Mouse (Mus musculus) MEL (cell line): ENCODE results near the gene Tshz2.

Experiments
- EP300 ChIP-seq, 2 experiments: IDR thresholded peaks; 2 replicates each; pipeline ENCODE4 v1.6.1; 2011; ENCODE audit warnings: improper control_type of control experiment in 2 of 2, low read length in 2 of 2, low read depth in 1 of 2, mild to moderate bottlenecking in 1 of 2
- POLR2A ChIP-seq, 2 experiments: IDR thresholded peaks; 2 replicates each; pipeline ENCODE4 v1.6.1; 2011 to 2012; ENCODE audit warnings: low read length in 2 of 2, mild to moderate bottlenecking in 2 of 2, control low read depth in 1 of 2, improper control_type of control experiment in 1 of 2, low read depth in 1 of 2, moderate library complexity in 1 of 2; ENCODE audit not compliant: control insufficient read depth in 1 of 2, insufficient read depth in 1 of 2, poor library complexity in 1 of 2

DNA sequence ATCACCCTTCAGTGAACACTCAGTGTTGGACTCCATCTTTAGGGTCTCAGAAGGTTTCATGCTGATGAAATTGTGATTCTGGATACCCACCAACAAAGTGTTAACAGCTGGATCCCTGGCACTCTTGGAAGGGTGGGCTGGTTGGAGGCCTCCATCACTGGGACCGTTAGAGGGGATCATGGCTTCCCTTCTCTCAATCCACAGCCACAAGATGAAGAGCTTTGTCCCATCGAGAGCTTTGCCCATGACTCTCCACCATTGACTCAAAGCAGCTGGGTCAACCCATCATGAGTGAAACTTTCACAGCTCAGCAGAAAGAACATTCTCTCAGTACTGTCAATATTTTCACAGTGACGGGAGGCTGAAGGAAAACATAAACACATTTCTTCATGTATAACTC is 49.3 kb upstream of the Tshz2 start:
- TF ChIP-seq EP300 (IDR thresholded peaks at IDR 0.05; ENCODE audit: low read depth in 1 of 2, low read length in 2 of 2) (no peak), POLR2A (IDR thresholded peaks at IDR 0.05; ENCODE audit: control insufficient read depth in 1 of 2, insufficient read depth in 1 of 2, low read depth in 1 of 2, low read length in 2 of 2, poor library complexity in 1 of 2) (no peak)
